14 mouse cellular contexts compared by ENCODE assay signal in genomic region chr17:23966658-23967401, GRCm38 (mm10). TPM values are rescaled to one million over a fixed set of nuclear protein-coding genes. Genes with fewer than 3 reads are reported as not detected.
DNase-seq lines count a peak whose midpoint lies in the region; ATAC-seq lines count a peak whose summit lies in the region.
"Had no signal": no experiment of that assay in that cellular context is flagged by ENCODE, and none has a peak within 500 bp of the region (broad histone marks: within the 10 kb centered on the region; RNA-seq: fewer than 3 reads in every experiment).

No protein-coding gene starts in this region.

- no peaks in the 10 kb centered on the region for H3K4me1 ChIP-seq in kidney, embryonic 16.5 days (ENCODE audit: insufficient read depth, low read length)
- no peaks in the 10 kb centered on the region for H3K4me1 ChIP-seq in intestine, embryonic 14.5 days (replicated peaks; ENCODE audit: control insufficient read depth, insufficient read depth, low read length)
- H3K4me1 ChIP-seq in megakaryocyte, embryonic 14.5 days = peaks cover 9% of the 10 kb centered on the region; the same call in 1 of the 2 replicates
- peaks cover 4% of the 10 kb centered on the region; the same call in 1 of the 2 replicates for H3K4me1 ChIP-seq in hindbrain, embryonic 13.5 days (replicated peaks)
- H3K4me1 ChIP-seq: heart, embryonic 15.5 days had no signal

- ATAC-seq in kidney, embryonic 16.5 days (ENCODE audit: low FRiP score, low TSS enrichment) = no peak
- ATAC-seq in intestine, embryonic 14.5 days (replicated peaks; ENCODE audit: low FRiP score, low TSS enrichment, low read depth) = peak; percentile 84
- no peak for ATAC-seq in hindbrain, embryonic 13.5 days (ENCODE audit: low FRiP score)
- ATAC-seq: activated CD4-positive, CD25-positive, alpha-beta regulatory T cell, adult 4 months had no signal

- no peaks in the 10 kb centered on the region for H3K27me3 ChIP-seq in kidney, embryonic 16.5 days (ENCODE audit: insufficient read depth, low read length)
- no peaks in the 10 kb centered on the region for H3K27me3 ChIP-seq in intestine, embryonic 14.5 days (replicated peaks; ENCODE audit: control insufficient read depth, insufficient read depth, low read length)
- peaks cover 30% of the 10 kb centered on the region for H3K27me3 ChIP-seq in megakaryocyte, embryonic 14.5 days (replicated peaks)
- H3K27me3 ChIP-seq in hindbrain, embryonic 13.5 days = no peaks in the 10 kb centered on the region
- H3K27me3 ChIP-seq: heart, embryonic 15.5 days had no signal

- H3K4me2 ChIP-seq in kidney, embryonic 16.5 days (replicated peaks; ENCODE audit: low read depth, low read length) = no peak overlapping the region
- H3K4me2 ChIP-seq in intestine, embryonic 14.5 days (ENCODE audit: low read length) = no peak overlapping the region
- H3K4me2 ChIP-seq in hindbrain, embryonic 13.5 days = no peak overlapping the region
- H3K4me2 ChIP-seq: heart, embryonic 15.5 days had no signal

- H3K4me3 ChIP-seq in kidney, embryonic 16.5 days (ENCODE audit: low read length) = no peak overlapping the region
- H3K4me3 ChIP-seq in intestine, embryonic 14.5 days (ENCODE audit: low read depth, low read length) = no peak overlapping the region
- H3K4me3 ChIP-seq in megakaryocyte, embryonic 14.5 days (replicated peaks) = peak overlapping the region; percentile 28
- H3K4me3 ChIP-seq in hindbrain, embryonic 13.5 days = no peak overlapping the region
- H3K4me3 ChIP-seq: forebrain, embryonic 10.5 days; heart, embryonic 15.5 days had no signal

- 82% methylated on average over 10 of the region's 10 CpGs for WGBS in kidney, embryonic 16.5 days
- WGBS in intestine, embryonic 14.5 days = 80% methylated on average over 10 of the region's 10 CpGs
- WGBS in hindbrain, embryonic 13.5 days = 89% methylated on average over 10 of the region's 10 CpGs

- no peaks in the 10 kb centered on the region for H3K9me3 ChIP-seq in kidney, embryonic 16.5 days (ENCODE audit: low read length)
- H3K9me3 ChIP-seq in intestine, embryonic 14.5 days (ENCODE audit: control insufficient read depth, low read length) = no peaks in the 10 kb centered on the region
- H3K9me3 ChIP-seq in megakaryocyte, embryonic 14.5 days = no peaks in the 10 kb centered on the region
- no peaks in the 10 kb centered on the region for H3K9me3 ChIP-seq in hindbrain, embryonic 13.5 days
- H3K9me3 ChIP-seq: forebrain, embryonic 10.5 days; heart, embryonic 15.5 days had no signal

- H3K36me3 ChIP-seq in kidney, embryonic 16.5 days (ENCODE audit: insufficient read depth, low read length) = no peaks in the 10 kb centered on the region
- no peaks in the 10 kb centered on the region for H3K36me3 ChIP-seq in intestine, embryonic 14.5 days (ENCODE audit: control insufficient read depth, insufficient read depth, low read length)
- no peaks in the 10 kb centered on the region for H3K36me3 ChIP-seq in megakaryocyte, embryonic 14.5 days (replicated peaks; ENCODE audit: low read length)
- no peaks in the 10 kb centered on the region for H3K36me3 ChIP-seq in hindbrain, embryonic 13.5 days
- H3K36me3 ChIP-seq: forebrain, embryonic 10.5 days; heart, embryonic 15.5 days had no signal

- peak; percentile 56 for DNase-seq in kidney, adult 11 months
- DNase-seq in A20 (ENCODE audit: low read depth, low spot score) = peak; percentile 58
- peak; percentile 60 for DNase-seq in intestine, embryonic 14.5 days (ENCODE audit: low spot score)
- no peak for DNase-seq in ovary, postnatal 36 days (ENCODE audit: low spot score)
- DNase-seq in left cerebral cortex, adult 9 months (ENCODE audit: low spot score in 2 of 2) = no peak
- DNase-seq: cerebellum, adult 11-12 months had no signal

- H3K9ac ChIP-seq in kidney, embryonic 16.5 days (replicated peaks; ENCODE audit: low read length) = no peak overlapping the region
- H3K9ac ChIP-seq in intestine, embryonic 14.5 days (ENCODE audit: low read length) = no peak overlapping the region
- no peak overlapping the region for H3K9ac ChIP-seq in hindbrain, embryonic 13.5 days
- H3K9ac ChIP-seq: heart, embryonic 15.5 days; liver, embryonic 14.5 days had no signal

- no peak overlapping the region for H3K27ac ChIP-seq in kidney, embryonic 16.5 days (ENCODE audit: low read length)
- peak overlapping the region; percentile 47; the same call in 1 of the 2 replicates for H3K27ac ChIP-seq in intestine, embryonic 14.5 days (ENCODE audit: low read depth)
- H3K27ac ChIP-seq in hindbrain, embryonic 13.5 days = no peak overlapping the region
- H3K27ac ChIP-seq: forebrain, embryonic 10.5 days; heart, embryonic 15.5 days; liver, embryonic 14.5 days had no signal

RNA-seq across cellular contexts. Expression of gene Sbpl, which starts 11.8 kb away (rescaled TPM):
- polyA plus RNA-seq in kidney, embryonic 16.5 days (2015; fragmentation: Nextera tagmentation; extraction: Ambion mirVana) = not detected in 2 replicates
- polyA plus RNA-seq in intestine, embryonic 14.5 days (2014; fragmentation: Nextera tagmentation; extraction: Ambion mirVana) = not detected in 2 replicates
- polyA plus RNA-seq in megakaryocyte, embryonic 14.5 days (2012; ENCODE audit: insufficient read depth, low replicate concordance) = not detected in 2 replicates
- polyA plus RNA-seq in hindbrain, embryonic 13.5 days (2015; fragmentation: Nextera tagmentation; extraction: Ambion mirVana) = not detected in 2 replicates
- polyA plus RNA-seq: activated CD4-positive, CD25-positive, alpha-beta regulatory T cell, adult 4 months; forebrain, embryonic 10.5 days; heart, embryonic 15.5 days; liver, embryonic 14.5 days; neural tube, embryonic 11.5 days had no signal

RNA-seq across cellular contexts. Expression of gene Prss30, which starts 13.5 kb away (rescaled TPM):
- polyA plus RNA-seq in kidney, embryonic 16.5 days (2015; fragmentation: Nextera tagmentation; extraction: Ambion mirVana) = 0.14 and 0.23 TPM in 2 replicates
- 0.12 TPM in 1 of 2 replicates, not detected in the other for polyA plus RNA-seq in intestine, embryonic 14.5 days (2014; fragmentation: Nextera tagmentation; extraction: Ambion mirVana)
- 0.09 TPM in 1 of 2 replicates, not detected in the other for polyA plus RNA-seq in megakaryocyte, embryonic 14.5 days (2012; ENCODE audit: insufficient read depth, low replicate concordance)
- polyA plus RNA-seq in hindbrain, embryonic 13.5 days (2015; fragmentation: Nextera tagmentation; extraction: Ambion mirVana) = not detected in 2 replicates
- polyA plus RNA-seq: forebrain, embryonic 10.5 days; heart, embryonic 15.5 days; neural tube, embryonic 11.5 days had no signal

RNA-seq across cellular contexts. Expression of gene Sbp, which starts 25.4 kb away (rescaled TPM):
- not detected in 2 replicates for polyA plus RNA-seq in kidney, embryonic 16.5 days (2015; fragmentation: Nextera tagmentation; extraction: Ambion mirVana)
- polyA plus RNA-seq in intestine, embryonic 14.5 days (2014; fragmentation: Nextera tagmentation; extraction: Ambion mirVana) = not detected in 2 replicates
- not detected in 2 replicates for polyA plus RNA-seq in megakaryocyte, embryonic 14.5 days (2012; ENCODE audit: insufficient read depth, low replicate concordance)
- polyA plus RNA-seq in hindbrain, embryonic 13.5 days (2015; fragmentation: Nextera tagmentation; extraction: Ambion mirVana) = not detected in 2 replicates
- polyA plus RNA-seq: activated CD4-positive, CD25-positive, alpha-beta regulatory T cell, adult 4 months; forebrain, embryonic 10.5 days; heart, embryonic 15.5 days; liver, embryonic 14.5 days; neural tube, embryonic 11.5 days had no signal

RNA-seq across cellular contexts. Expression of gene Prss22, which starts 31.1 kb away (rescaled TPM):
- polyA plus RNA-seq in kidney, embryonic 16.5 days (2015; fragmentation: Nextera tagmentation; extraction: Ambion mirVana) = 0.39 and 0.82 TPM in 2 replicates
- not detected in 2 replicates for polyA plus RNA-seq in intestine, embryonic 14.5 days (2014; fragmentation: Nextera tagmentation; extraction: Ambion mirVana)
- polyA plus RNA-seq in megakaryocyte, embryonic 14.5 days (2012; ENCODE audit: insufficient read depth, low replicate concordance) = 2.3 and 9.3 TPM in 2 replicates
- not detected in 2 replicates for polyA plus RNA-seq in hindbrain, embryonic 13.5 days (2015; fragmentation: Nextera tagmentation; extraction: Ambion mirVana)
- polyA plus RNA-seq: activated CD4-positive, CD25-positive, alpha-beta regulatory T cell, adult 4 months; liver, embryonic 14.5 days had no signal

RNA-seq across cellular contexts. Expression of gene Dcpp3, which starts 49.6 kb away (rescaled TPM):
- polyA plus RNA-seq in kidney, embryonic 16.5 days (2015; fragmentation: Nextera tagmentation; extraction: Ambion mirVana) = not detected in 2 replicates
- polyA plus RNA-seq in intestine, embryonic 14.5 days (2014; fragmentation: Nextera tagmentation; extraction: Ambion mirVana) = not detected in 2 replicates
- not detected in 2 replicates for polyA plus RNA-seq in megakaryocyte, embryonic 14.5 days (2012; ENCODE audit: insufficient read depth, low replicate concordance)
- not detected in 2 replicates for polyA plus RNA-seq in hindbrain, embryonic 13.5 days (2015; fragmentation: Nextera tagmentation; extraction: Ambion mirVana)
- polyA plus RNA-seq: activated CD4-positive, CD25-positive, alpha-beta regulatory T cell, adult 4 months; forebrain, embryonic 10.5 days; heart, embryonic 15.5 days; liver, embryonic 14.5 days; neural tube, embryonic 11.5 days had no signal

Comparison
In these comparisons a context has a peak if more than half of its experiments do, and no peak if none do; other contexts are left out.
1. DNase-seq: peak in kidney, adult 11 months (single experiment), A20 (single experiment) and intestine, embryonic 14.5 days (single experiment); none in ovary, postnatal 36 days (single experiment) and left cerebral cortex, adult 9 months (0 of 2).